Mouse (Mus musculus) cerebellum, adult 9-10 months (tissue): Measurements from ENCODE around the gene Vac14.

Experiments used
- DNase-seq: peaks from one replicate; pipeline ENCODE4 v3.0.0; 2022

The Vac14 gene

DNA sequence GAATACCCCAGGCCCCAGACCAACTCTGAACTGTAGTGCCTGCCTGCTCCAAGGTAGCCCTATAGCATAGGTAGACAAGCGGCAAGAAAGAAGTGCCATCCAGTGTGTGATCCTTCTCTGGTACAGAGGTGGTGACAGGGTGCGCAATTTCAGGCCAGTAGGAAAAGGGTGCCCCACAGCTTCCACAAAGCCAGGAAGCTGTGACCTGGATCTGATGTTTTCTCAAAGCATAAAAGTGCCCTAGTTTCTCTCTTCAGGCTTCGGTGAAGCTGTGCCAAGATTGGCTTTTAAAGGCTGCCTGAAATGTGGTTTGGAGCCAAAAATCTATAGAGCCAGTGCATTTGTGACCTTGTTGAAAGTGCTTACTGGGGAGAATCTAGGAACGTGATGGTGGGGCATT lies 76.4 kb downstream of the Vac14 start:
- DNase-seq: peak; percentile 79

DNA sequence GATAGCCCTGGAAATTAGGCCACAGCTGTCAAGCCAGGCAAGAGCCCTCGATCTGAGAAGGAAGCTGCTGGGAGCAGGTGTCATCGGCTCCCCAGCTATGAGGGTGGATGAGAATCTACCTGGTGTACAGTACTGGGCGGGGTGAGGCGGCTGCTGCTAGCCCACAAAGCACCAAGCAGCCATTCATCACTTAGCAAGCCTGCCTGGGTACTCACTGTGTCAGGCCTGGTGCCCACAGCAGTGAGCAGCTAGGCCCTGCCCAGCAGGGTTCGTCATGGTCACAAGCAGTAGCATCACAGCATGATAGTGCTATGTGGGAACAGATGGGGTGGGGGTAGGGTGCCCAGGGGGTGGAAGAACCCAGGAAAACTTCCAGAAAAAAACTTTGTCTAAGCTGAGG lies 77.0 kb downstream of the Vac14 start:
- peak; percentile 79 for DNase-seq

DNA sequence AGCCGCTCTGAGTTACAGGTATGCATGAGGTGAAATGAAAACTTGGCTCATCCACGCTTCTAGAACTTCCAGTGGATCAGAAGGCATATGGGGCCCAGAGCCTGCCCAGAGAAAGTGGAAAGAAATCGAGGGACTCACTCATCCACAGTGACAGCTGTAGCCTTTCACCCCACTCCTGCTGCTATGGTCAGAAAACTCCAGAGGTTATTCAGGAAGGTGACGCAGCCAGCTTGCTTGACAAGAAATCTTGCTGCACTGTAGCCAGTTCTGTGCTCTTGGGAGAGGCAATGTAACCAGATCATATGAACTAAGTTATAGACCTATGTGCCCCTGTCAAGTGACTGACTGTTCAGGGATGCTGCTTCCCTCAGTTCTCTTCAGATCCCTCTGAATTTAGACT lies 77.7 kb downstream of the Vac14 start:
- peak; percentile 36 for DNase-seq

GRCm38 (mm10) chr8:110697571-110697970 lies 79.2 kb downstream of the Vac14 start:
- no peak for DNase-seq

- DNase-seq: no peak
Measured at GRCm38 (mm10) chr8:110698098-110698497, 79.7 kb downstream of the Vac14 start.

DNA sequence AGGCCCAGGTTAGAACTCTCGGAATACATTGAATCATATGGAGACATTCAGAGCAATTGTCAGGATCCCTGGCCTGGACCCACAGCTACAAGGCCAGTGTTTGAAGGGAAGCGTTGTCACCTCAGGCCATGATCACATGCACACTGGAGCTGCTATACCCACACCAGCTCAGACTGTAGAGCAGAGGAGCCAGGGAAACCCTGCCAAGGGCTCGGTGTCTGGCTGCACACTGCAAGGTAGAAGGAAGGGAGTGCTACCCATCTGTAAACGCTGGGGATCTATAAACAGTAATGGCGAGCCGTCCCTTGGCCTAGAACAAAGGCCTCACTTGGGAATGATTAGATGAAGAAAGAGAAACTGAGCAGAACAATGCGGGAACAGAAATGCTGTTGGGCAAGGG lies 81.1 kb downstream of the Vac14 start:
- DNase-seq: no peak

DNA sequence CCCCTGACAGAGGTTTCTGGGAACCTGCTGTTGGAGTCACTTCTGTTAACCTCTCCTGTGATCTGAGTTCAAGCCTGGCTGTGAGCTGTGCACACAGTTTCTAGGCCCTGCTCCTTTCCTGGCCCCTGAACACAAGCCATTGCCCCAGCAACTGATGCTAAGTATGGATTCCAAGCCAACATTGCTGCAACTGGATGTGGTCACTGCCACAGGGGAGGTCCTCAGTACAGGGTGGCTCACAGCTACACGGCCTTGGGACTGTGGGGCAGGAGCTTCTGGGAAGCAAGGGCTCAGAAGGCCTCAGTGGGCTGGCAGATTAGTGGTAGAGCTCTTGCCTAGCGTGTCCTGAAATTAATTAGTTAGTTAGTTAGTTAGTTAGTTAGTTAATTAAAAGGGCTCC lies 82.2 kb downstream of the Vac14 start:
- DNase-seq: no peak

- peak; percentile 37 for DNase-seq
Measured at GRCm38 (mm10) chr8:110702636-110703459, 84.5 kb downstream of the Vac14 start.

DNA sequence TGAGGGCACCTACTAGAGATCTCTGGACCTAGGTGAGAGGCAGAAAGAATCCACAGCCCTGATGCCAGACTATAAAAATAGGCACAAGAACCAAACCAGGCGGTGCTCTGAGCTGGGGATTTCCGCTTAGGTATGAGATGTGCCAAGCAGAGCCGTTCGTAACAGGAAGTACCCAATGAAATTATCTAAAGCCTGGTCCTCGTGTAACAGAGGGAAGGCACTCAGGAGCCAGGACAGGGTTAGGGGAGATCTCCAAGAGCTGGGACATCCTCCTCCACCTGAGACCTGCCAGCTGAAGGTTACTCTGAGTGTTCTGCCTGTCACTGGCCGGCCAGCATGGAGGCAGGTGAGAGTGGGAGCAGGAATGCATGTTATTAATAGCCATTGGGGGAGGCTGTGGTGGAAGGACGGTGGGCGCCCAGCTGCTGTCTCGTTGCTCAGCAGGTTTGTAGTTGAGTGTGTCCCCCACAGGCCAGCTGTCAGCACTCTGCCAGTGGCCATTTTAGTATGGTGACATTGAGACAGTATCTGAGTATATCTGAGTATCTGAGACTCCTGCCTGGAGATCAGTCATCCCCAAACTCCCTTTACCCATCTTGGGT lies 85.2 kb downstream of the Vac14 start:
- peak; percentile 58 for DNase-seq

DNA sequence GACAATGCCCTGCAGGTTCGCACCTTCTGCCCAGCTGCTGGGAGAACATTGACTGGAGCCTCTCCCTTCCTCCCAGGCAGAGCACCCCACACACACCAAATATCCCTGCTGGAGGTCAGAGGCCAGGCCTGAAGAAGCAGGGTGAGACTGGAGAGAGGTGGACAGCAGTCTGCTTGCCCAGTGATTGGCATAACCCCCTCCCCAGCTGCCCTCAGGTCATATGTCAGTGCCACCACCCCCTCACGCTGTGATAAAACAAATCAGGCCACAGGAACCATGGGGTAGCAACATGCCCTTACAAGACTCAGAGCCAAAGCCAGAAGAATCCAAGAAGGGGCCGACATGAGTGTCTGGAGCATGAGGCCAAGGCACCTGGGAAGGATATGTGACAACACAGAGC lies 85.7 kb downstream of the Vac14 start:
- DNase-seq: peak; percentile 57

DNA sequence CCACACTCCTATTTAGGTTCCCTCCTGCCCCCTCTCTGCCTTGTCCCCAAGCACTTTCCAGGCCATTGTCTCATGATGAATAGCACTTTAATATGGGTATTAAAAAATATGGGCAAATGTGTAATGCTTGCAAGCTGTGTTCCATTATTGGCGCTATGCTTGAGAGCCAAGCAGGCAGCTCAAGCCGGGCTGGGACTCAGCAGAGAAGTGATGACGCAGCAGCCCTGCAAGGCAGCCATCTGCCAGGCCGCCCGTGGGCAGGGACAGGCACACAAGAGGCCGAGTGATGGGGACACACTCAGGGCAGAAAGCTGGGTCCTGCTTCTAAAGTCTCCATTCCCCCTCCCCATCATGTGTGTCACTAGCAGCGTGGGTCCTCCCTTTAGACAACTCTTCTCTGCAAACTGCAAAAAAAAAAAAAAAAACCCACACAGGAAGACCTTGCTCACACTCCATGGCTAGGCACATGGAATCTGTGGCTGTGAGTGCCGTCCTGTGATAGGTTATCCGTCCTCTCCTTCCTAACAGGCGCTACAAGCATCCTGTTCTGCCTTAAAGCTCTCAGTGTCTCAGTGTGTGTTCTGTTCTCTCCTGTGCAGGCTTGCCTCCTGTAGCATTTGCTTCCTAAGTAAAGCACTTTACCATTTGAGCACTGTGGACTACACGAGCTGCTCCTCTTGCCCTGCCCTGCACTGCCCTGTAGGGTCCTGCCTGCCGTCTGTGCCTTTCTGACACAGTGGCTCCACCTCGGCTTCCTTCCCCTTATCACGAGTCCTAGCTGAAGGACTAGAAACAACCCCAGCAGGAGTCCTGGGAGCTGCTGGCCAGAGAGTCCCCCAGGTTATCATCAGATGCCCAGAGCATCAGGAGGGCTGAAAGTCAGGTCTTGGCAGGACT lies 87.3 kb downstream of the Vac14 start:
- DNase-seq: peak; percentile 93

GRCm38 (mm10) chr8:110706288-110706870 lies 88.0 kb downstream of the Vac14 start:
- peak; percentile 61 for DNase-seq

- no peak for DNase-seq
Measured at GRCm38 (mm10) chr8:110708429-110708828, 90.0 kb downstream of the Vac14 start.

DNA sequence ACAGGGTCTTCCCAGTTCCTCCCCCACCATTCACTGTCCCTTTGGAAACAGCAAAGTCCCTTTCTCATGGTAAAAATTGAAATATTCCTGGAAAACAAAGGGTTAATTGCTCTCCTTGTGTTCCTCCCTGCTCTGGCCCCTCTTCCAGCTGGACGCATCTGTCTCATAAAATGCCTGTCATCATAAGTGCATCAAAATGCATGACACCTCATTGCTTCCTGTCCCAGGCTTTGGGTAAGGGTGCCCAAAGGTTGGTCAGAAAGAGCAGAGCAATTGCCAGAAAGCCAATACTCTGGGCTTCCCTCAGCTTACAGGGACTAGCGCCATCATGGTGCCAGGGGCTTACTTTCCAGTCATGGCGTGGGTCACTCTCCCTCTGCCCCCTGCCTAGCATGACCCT lies 92.2 kb downstream of the Vac14 start:
- DNase-seq: no peak

DNA sequence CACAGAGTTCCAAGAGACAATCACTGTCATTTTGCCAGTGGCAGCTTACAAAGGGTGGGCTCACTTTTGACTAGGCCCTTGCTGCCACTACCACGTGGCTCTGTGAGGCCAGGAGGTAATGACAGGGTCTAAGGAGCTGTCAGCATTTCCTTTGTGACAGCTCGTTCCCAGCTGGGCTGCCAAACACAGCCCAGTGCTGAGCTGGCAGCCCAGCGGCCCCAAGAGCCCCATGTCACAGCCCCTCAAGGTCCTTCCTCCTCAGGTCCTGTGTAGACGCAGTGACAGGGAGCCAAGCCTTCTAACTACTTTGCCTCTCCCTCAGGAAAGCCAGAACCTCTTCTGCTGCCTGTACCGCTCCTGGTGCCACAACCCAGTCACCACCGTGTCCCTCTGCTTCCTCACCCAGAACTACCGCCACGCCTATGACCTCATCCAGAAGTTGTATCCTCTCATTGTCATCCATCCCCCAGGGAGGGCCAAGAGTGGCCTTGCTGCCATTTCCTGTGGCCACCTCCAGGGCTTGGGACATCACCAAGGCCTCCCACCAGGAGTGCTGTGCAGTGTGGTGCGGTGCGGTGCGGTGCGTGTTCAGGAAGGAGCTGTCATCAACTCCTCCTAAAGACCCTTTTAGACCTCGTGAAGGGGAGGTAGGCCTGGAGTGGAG lies 93.0 kb downstream of the Vac14 start:
- DNase-seq: no peak

DNA sequence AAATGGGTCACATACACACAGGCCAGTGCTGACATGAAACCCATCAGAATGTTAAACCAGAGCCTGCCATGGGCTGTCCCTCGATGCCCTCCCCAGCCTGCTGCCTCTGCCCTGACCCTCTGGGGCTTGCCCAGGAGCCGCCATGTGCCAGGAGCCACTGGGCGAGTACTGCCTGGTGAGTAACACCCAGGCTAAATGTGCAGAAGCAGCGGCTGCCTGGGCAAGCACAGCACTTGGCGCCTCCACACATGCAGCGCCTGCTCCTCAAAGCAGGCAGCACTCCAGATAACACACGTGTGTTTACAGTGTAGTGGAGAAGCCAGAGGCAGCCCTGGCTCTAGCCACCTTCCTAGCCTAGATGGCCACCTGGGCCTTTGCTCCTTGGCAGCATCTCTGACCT lies 94.7 kb downstream of the Vac14 start:
- no peak for DNase-seq

- no peak for DNase-seq
Measured at GRCm38 (mm10) chr8:110714827-110715519, 96.6 kb downstream of the Vac14 start.

DNA sequence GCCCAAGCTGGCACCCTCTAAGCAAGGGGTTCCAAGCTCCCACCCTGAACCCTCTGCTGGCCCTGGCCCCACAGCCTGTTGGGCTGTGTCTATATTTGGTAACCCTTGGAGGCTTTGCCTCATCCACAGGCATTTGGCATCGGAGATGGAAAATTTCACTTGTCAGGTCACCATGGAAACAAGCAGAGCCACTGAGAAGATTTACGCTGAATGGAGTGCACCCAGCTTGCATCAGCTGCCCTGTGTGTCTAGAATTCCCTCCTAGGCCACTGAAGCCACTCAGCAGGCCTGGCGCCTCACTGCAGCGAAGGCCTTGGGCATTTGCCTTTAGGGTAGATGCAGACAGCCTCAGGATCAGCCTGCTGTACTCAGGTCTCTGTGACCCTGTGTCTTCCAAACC lies 97.7 kb downstream of the Vac14 start:
- peak; percentile 91 for DNase-seq

DNA sequence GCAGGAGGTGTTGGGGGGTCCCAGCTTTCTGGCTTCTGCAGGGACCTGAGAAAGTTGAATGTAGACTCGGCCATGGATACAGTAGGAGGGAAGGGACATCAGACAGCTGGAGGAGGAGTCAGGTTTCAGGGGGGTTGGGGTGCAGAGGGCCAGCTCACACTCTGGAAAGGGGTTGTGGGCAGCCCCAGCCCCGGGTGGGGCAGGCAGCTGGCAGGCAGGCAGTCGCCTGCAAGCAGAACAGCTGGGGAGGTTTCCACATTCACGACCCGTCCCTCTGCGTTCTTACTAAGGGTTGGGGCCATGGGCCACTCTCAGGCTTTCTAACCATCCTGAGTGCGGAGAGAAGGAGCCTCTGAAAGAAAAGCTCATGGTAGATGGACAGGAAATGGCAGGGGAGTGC lies 98.7 kb downstream of the Vac14 start:
- no peak for DNase-seq

DNA sequence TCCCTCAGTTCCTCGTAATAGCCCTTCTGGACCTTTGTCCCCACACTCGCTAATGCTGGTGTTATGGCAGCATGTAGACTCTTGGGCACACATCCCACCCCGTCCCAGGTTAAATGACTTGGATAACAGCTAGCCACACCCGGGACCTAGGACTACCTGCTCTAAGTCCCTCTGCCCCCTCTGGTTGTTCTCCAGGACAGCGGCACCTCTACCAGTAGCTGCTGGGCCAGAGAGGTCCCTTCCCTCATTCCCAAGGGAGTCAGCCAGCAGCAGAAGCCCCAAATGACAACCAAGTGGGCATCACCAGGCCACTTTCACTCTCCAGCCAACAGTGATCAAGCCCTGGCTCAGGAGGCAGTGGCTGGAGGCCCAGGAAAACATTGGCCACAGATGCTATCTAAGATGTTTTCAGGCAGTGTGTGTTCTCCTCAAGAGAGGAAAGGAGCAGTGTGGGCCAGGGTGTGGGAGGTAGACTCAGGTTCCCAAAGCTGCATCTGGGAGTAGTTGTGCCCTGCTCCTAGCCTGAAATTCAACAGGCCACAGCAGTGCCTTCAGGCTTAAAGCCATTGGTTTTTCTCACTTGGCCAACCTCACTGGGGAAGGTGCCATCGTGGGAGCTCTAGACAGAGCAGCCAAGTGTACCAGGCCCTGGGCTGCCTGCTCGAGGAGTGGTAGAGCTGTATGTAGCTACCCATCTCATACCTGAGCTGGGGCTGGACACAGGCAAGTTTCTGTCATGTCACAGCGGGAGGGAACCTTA lies 100.0 kb downstream of the Vac14 start:
- DNase-seq: no peak

DNA sequence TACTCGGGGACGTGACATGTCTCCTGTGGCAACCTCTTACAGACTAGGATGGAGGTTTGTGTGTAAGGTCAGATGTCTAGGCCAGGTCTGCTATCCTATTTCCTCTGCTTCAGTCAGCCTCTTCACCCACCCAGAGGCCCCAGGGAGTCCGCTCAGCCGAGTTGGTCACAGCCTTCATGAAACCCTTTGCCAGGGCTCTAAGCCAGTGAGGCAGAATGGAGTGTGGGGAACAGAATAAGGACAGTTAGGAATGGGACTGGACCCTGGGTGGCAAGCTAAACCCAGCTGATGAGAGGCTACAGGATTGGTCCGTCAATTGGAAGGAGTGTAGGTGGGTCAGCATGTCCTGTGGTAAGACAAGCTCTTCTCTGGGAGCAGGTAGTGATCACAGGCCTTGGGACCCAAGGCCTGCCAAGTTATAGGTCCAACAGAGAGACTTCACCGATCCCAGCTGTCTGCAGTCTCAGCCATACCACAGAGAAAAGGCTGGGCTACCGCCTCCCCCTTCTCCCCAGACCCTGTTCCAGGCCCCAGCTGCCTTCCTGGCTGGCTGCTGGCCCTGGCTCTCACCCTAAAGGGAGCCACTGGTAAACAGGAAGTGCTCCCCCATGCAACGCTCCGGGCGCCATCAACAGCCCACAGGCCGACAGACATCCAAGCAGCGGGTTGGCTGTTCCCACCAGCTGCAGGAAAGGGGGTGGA lies 100.7 kb downstream of the Vac14 start:
- peak; percentile 61 for DNase-seq
